Mouse (Mus musculus) myocyte (in vitro differentiated cells): ENCODE data around the gene Gna14.

Source experiments
- MAX ChIP-seq: IDR thresholded peaks from one replicate; pipeline ENCODE4 v1.6.1; 2011; ENCODE audit warnings: low read depth, mild to moderate bottlenecking, control low read depth
- MYOG ChIP-seq, 3 experiments: IDR thresholded peaks; one replicate each; pipeline ENCODE4 v1.6.1; 2011; ENCODE audit warnings: control low read depth in 2 of 3, low read depth in 2 of 3, mild to moderate bottlenecking in 2 of 3; ENCODE audit not compliant: insufficient read length in 2 of 3, control insufficient read depth in 1 of 3, insufficient read depth in 1 of 3
- POLR2A ChIP-seq: IDR thresholded peaks from one replicate; pipeline ENCODE4 v1.6.1; 2011; ENCODE audit warnings: low read depth, mild to moderate bottlenecking, control low read depth, moderate library complexity; ENCODE audit not compliant: insufficient read length
- REST ChIP-seq: IDR thresholded peaks from one replicate; pipeline ENCODE4 v1.6.1; 2011; ENCODE audit warnings: mild to moderate bottlenecking, control low read depth, moderate library complexity; ENCODE audit not compliant: insufficient read depth, insufficient read length
- TCF12 ChIP-seq: IDR thresholded peaks from one replicate; pipeline ENCODE4 v1.6.1; 2011; ENCODE audit warnings: mild to moderate bottlenecking, control low read depth; ENCODE audit not compliant: poor library complexity, insufficient read depth, severe bottlenecking
- TCF3 ChIP-seq: IDR thresholded peaks from one replicate; pipeline ENCODE4 v1.6.1; 2011; ENCODE audit warnings: low read depth, control low read depth; ENCODE audit not compliant: insufficient read length

GRCm38 (mm10) chr19:16434879-16435278 is 683 bp upstream of the Gna14 start:
- TF ChIP-seq POLR2A: no peak
- TF ChIP-seq REST: no peak
- TF ChIP-seq TCF3: no peak
- no peak for TF ChIP-seq MYOG (IDR thresholded peaks at IDR 0.05; ENCODE audit: control insufficient read depth in 1 of 3, insufficient read depth in 1 of 3, insufficient read length in 2 of 3, low read depth in 2 of 3)
- no peak for TF ChIP-seq TCF12
- TF ChIP-seq MAX: no peak
